Mouse (Mus musculus) CD4-positive helper T cell, adult 2 months (primary cell): Measurements from ENCODE around the gene Gm15737.

Experiments
- DNase-seq: peaks from one replicate; pipeline ENCODE4 v3.0.0-alpha.2; 2012; ENCODE audit warnings: low read depth, missing footprints, low spot score

Gene Gm15737

DNA sequence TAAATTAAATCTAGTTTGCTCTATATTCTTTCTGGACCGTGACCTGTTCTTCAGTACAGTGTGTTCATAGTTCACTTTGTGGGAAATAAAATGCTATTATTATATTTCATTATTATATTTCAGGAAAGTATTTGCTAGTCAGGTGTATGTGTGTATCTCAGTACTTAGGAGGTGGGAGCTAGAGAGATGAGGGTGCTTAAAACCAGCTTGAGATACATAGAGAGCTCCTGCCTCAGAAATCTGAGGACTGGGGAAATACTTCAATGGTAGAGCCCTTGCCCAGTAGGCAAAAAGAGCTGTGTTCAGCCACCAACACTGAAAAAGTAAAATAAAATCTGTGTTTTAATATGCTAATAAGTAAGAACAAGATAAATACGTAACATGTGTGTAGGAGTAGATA lies 6.2 kb downstream of the Gm15737 start:
- DNase-seq: no peak

- no peak for DNase-seq
Observed at GRCm38 (mm10) chr6:92876121-92876520, 7.0 kb downstream of the Gm15737 start.

- DNase-seq: no peak
Observed at GRCm38 (mm10) chr6:92877236-92877635, 8.1 kb downstream of the Gm15737 start.

DNA sequence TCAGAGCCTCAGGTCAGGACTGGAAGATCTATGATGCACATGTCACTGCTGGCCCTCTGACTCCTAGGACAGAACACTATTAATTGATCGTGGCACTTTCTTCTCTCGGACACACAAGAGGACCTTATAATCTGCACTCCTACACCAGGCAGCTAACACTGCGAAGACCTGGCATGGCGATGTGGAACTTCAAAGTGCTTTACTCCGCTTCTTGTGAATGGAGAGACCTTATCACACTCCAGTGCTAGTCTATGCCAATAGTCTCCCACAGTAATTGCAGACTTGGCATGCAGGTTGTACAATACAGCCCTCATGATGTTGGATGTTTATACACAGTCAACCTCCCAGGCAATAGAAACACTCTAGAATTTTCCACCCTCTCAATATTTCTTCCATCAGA lies 9.6 kb downstream of the Gm15737 start:
- DNase-seq: no peak

DNA sequence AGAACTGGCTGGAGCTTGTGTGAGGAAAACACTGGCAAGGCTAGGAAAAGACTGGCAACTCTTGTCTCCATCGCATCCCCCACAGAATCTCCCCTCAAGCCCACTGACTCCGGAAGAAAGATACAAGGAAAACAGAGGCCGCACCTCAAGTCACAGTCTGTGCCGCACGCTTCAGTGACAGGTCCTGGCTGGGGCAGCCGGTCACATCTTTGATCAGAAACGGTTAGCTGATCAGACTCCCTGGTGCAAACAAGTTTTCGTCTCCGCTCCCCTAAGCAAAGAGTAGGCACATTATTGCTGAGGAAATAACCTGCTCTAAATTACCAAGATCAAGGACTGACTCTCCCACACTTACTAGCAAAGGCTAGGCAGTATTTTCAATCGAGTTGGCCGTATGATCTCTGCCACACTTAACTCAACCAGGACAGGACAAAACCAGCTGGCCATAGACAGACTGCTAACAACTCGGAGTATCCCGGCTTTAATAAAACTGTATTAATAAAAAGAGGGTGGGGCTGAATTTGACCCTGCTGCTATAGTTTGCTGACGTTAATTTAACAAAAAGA lies 10.6 kb downstream of the Gm15737 start:
- no peak for DNase-seq

GRCm38 (mm10) chr6:92882446-92882845 lies 13.3 kb downstream of the Gm15737 start:
- DNase-seq: no peak

DNA sequence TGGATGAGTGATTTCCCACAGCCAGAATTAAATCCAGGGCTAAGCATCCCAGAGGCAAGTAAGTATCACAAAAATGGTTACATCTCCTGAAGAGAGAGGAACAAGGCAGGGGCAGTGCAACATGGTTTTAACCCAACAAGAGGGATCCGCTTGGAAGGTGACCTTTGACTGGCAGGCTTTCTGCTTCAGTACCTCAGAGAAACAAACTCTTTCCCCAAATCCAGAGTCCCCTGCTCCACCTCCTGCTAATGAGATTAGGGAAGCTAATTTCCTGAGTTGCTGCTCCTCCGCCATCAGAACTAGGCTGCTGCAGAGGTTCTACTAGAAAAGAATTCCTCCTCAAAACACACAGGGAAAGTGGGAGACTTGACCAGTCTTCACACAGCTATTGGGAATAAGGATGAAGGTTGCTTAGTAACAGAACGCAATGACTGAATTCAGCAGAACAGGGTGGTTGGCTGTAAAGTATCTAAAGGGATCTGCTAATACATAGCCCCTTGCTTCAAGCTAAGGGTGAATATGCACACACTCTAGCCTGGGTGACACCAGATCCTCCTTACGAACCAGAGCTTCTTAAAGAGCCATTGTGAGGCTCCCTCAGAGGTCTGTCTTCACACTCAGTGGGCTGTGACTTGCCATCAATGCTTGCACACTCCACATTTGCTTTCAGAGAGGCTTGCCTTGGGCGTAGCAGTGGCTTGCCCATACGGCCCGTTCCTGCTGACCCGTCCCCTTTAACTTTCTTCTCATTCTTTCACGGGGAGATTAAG lies 14.2 kb downstream of the Gm15737 start:
- no peak for DNase-seq

DNA sequence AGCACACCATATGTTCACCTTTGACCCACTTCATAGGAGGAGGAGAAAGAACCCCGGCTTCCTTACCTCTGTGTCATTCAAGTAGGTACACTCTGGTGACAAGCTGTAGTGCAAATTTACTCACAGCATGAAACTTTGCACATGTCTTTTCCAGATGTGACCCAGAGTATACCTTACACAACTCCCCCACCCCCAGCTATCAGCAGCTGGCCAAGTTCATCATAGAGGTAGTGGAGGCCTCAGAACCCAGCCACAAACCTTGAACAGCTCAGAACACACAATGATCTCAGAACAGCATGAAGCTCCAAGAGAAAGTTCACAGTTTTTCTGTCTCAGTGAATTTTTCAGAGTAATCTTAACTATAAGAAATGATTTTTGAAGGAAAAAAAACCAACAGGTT lies 22.4 kb downstream of the Gm15737 start:
- no peak for DNase-seq

- no peak for DNase-seq
Observed at GRCm38 (mm10) chr6:92904037-92904436, 34.9 kb downstream of the Gm15737 start.

GRCm38 (mm10) chr6:92904491-92904890 lies 35.3 kb downstream of the Gm15737 start:
- DNase-seq: no peak

- DNase-seq: no peak
Observed at GRCm38 (mm10) chr6:92905922-92906321, 36.8 kb downstream of the Gm15737 start.

GRCm38 (mm10) chr6:92909361-92909760 lies 40.2 kb downstream of the Gm15737 start:
- no peak for DNase-seq

- no peak for DNase-seq
Observed at GRCm38 (mm10) chr6:92910611-92911010, 41.5 kb downstream of the Gm15737 start.

DNA sequence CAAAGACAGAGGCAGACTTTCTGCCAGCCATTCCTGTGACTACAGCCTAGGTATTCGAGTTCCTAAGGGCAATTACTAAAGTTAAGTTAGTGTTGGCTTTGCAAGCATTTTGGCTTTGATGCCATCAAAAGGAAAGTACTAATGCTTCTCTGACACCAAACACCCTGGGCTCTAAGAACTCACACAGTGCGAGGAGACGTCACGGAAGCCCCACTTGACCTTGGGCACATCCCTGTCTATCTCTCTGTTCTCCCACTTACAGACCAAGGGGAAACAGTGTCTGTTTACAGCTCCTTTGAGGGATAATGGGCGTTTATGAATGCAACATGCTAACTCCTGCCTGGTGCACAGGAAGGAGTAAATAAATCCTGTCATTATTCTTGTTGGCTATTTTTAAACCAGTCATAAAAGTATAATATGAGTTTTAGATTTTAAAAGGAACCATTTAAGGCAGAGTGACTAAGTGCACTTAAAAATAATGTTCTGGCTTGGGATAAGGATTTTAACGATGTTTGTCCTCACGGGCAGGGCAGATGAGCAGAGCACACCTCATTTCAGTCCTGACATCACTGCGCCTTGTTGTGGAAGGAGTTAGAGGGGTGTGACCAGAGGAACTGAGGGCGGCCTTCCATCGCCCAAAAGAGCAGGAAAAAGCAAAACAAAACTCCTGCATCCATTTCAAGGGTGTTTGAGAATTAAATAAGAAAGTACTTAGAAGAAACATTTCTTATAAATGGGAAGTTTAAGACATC lies 52.0 kb downstream of the Gm15737 start:
- no peak for DNase-seq

DNA sequence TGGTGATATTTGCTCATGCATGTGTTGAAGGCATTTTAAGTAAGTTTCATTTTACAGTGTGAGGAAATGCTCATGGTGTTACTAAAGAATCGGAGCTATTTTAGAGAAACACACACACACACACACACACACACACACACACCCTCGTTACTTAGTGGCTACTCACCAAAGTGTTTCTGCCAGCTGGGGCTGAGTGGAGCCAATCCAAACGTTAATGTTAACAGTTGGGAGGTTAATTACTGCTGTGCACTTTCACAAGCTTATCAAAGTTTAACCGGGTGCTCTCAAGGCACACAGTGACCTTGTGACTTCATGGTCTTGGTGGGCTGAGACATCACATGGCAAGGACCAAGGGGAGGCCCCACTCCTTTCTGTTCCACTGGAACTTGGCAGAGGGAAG lies 52.7 kb downstream of the Gm15737 start:
- DNase-seq: no peak

DNA sequence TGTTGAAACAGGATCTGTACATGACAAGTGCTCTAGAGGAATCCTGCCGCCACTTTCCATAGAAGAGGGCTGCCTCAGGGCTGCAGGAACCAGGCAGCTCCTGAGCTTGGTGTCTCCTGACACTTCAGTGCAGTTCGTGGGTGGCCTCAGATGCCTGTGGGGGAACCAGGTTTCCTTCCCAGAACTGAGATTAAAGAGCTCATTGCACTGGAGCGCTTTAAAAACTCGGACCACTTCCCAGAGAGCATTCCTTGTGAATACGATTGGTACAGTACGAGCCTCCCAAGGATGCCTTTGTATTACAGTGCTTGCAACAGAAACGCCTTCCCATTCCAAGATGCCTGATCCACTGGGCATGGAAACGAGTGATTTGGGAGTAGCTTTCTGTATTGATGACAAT lies 55.4 kb downstream of the Gm15737 start:
- no peak for DNase-seq

DNA sequence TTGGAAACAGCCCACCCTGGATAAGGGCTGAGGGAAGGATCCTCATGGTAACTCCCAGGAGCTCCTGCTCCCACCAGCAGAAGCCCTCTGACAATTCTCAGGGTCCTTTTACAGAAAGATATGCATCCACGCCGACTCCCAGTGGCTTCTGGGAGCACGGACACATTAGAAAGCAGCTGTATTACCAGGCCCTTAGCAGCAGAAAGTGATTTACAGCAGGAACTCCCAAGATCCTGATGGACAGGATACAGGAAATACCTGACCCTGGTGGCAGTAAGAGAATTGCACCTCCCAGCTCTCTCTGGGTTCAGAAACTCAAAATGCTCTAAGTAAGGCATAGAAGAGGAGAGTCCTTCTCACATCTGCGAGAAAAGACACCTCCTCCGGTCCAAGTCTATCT lies 59.1 kb downstream of the Gm15737 start:
- DNase-seq: no peak
